Mouse (Mus musculus) kidney, postnatal 4 days (tissue): ENCODE results near the gene Aox2.

Source experiments
- DNase-seq, 2 experiments: peaks; one replicate each; pipeline ENCODE4 v3.0.0; 2021; ENCODE audit warnings: mixed read lengths in 2 of 2

The Aox2 gene

GRCm38 (mm10) chr1:58407321-58407720, 129.2 kb downstream of the Aox2 start:
- DNase-seq, result no peak

GRCm38 (mm10) chr1:58408141-58408540, 130.0 kb downstream of the Aox2 start:
- DNase-seq, result no peak

- peak in 1 of 2 experiments; percentile 17 for DNase-seq
These were observed 131.5 kb downstream of the Aox2 start for GRCm38 (mm10) chr1:58409553-58410197.

GRCm38 (mm10) chr1:58410198-58410588, 132.1 kb downstream of the Aox2 start:
- DNase-seq, result no peak

GRCm38 (mm10) chr1:58410776-58411175, 132.7 kb downstream of the Aox2 start:
- no peak for DNase-seq

- no peak for DNase-seq
These were observed 137.3 kb downstream of the Aox2 start for GRCm38 (mm10) chr1:58415442-58415841.

- DNase-seq, result no peak
These were observed 137.9 kb downstream of the Aox2 start for GRCm38 (mm10) chr1:58416048-58416447.

GRCm38 (mm10) chr1:58420032-58420431, 141.9 kb downstream of the Aox2 start:
- no peak for DNase-seq

- DNase-seq, result peak in 1 of 2 experiments; percentile 23
These were observed 142.8 kb downstream of the Aox2 start for GRCm38 (mm10) chr1:58420961-58421360.

GRCm38 (mm10) chr1:58422879-58423278, 144.8 kb downstream of the Aox2 start:
- DNase-seq, result peak in 1 of 2 experiments; percentile 46

- DNase-seq, result peak; percentile 98 to 99
These were observed 145.5 kb downstream of the Aox2 start, which contains the start of gene Clk1 for GRCm38 (mm10) chr1:58423371-58424248. Gene Clk1, minus strand, starts transcription at chr1:58424066.

GRCm38 (mm10) chr1:58424551-58424950, 146.4 kb downstream of the Aox2 start:
- DNase-seq, result no peak
